Mouse (Mus musculus): ENCODE results near the gene AC131692.1. TPM values are rescaled to one million over a fixed set of nuclear protein-coding genes. Genes with fewer than 3 reads are reported as not detected.

AC131692.1 gene
- polyA plus RNA-seq (2012; ENCODE audit: insufficient read depth, low replicate concordance): 1.5 and 3.1 TPM in 2 replicates

- H3K27me3 ChIP-seq (replicated peaks): no peaks in the 10 kb centered on the region
- peaks cover 76% of the 10 kb centered on the region for H3K36me3 ChIP-seq (replicated peaks; ENCODE audit: low read length)
- H3K4me3 ChIP-seq (replicated peaks): no peak within 1 kb of the TSS
- H3K9me3 ChIP-seq: no peaks in the 10 kb centered on the region
- TF ChIP-seq FLI1 (IDR thresholded peaks at IDR 0.05; ENCODE audit: low read length) (no peak), GATA1 (IDR thresholded peaks at IDR 0.05; ENCODE audit: borderline replicate concordance, low read length) (no peak)
- H3K4me1 ChIP-seq: peaks cover 3% of the 10 kb centered on the region; the same call in 1 of the 2 replicates
Observed at GRCm38 (mm10) chr19:6094119-6094518, at the start of gene AC131692.1. AC131692.1 (plus strand) TSS chr19:6094419.

GRCm38 (mm10) chr19:6045366-6046293 lies 48.6 kb upstream of the AC131692.1 start:
- Histone ChIP-seq H3K27me3 (replicated peaks) (no peaks in the 10 kb centered on the region), H3K4me3 (replicated peaks) (peak overlapping the region; percentile 97), H3K36me3 (replicated peaks; ENCODE audit: low read length) (peaks cover 29% of the 10 kb centered on the region), H3K4me1 (peaks cover 52% of the 10 kb centered on the region), H3K9me3 (no peaks in the 10 kb centered on the region)
- no peak for TF ChIP-seq GATA1 (IDR thresholded peaks at IDR 0.05; ENCODE audit: borderline replicate concordance, low read length)
- no peak for TF ChIP-seq FLI1 (IDR thresholded peaks at IDR 0.05; ENCODE audit: low read length)

GRCm38 (mm10) chr19:6046294-6047153 lies 47.7 kb upstream of the AC131692.1 start, which contains the start of gene Syvn1:
Syvn1 (plus strand) TSS chr19:6046576.
- H3K4me3 ChIP-seq (replicated peaks): peak within 1 kb of the TSS; percentile 97
- H3K27me3 ChIP-seq (replicated peaks): no peaks in the 10 kb centered on the region
- peaks cover 38% of the 10 kb centered on the region for H3K36me3 ChIP-seq (replicated peaks; ENCODE audit: low read length)
- no peak for TF ChIP-seq GATA1 (IDR thresholded peaks at IDR 0.05; ENCODE audit: borderline replicate concordance, low read length)
- 0 out of 2 replicates have a peak, but pooled peaks have one; percentile 46 for TF ChIP-seq FLI1 (IDR thresholded peaks at IDR 0.05; ENCODE audit: low read length)
- no peaks in the 10 kb centered on the region for H3K9me3 ChIP-seq
- H3K4me1 ChIP-seq: peaks cover 60% of the 10 kb centered on the region

- H3K36me3 ChIP-seq (replicated peaks; ENCODE audit: low read length): peaks cover 46% of the 10 kb centered on the region
- peaks cover 63% of the 10 kb centered on the region for H3K4me1 ChIP-seq
Observed at GRCm38 (mm10) chr19:6047154-6047898, 46.9 kb upstream of the AC131692.1 start.

GRCm38 (mm10) chr19:6047899-6048166 lies 46.4 kb upstream of the AC131692.1 start:
- no peaks in the 10 kb centered on the region for H3K9me3 ChIP-seq
- TF ChIP-seq GATA1 (IDR thresholded peaks at IDR 0.05; ENCODE audit: borderline replicate concordance, low read length): no peak
- TF ChIP-seq FLI1 (IDR thresholded peaks at IDR 0.05; ENCODE audit: low read length): no peak
- H3K36me3 ChIP-seq (replicated peaks; ENCODE audit: low read length): peaks cover 51% of the 10 kb centered on the region
- peak overlapping the region; percentile 97 for H3K4me3 ChIP-seq (replicated peaks)
- H3K27me3 ChIP-seq (replicated peaks): no peaks in the 10 kb centered on the region
- H3K4me1 ChIP-seq: peaks cover 67% of the 10 kb centered on the region

More at GRCm38 (mm10) chr19:6047154-6047898, 46.9 kb upstream of the AC131692.1 start:
- no peak for TF ChIP-seq FLI1 (IDR thresholded peaks at IDR 0.05; ENCODE audit: low read length)
- TF ChIP-seq GATA1 (IDR thresholded peaks at IDR 0.05; ENCODE audit: borderline replicate concordance, low read length): no peak
- Histone ChIP-seq H3K9me3 (no peaks in the 10 kb centered on the region), H3K27me3 (replicated peaks) (no peaks in the 10 kb centered on the region), H3K4me3 (replicated peaks) (peak overlapping the region; percentile 97)

- no peaks in the 10 kb centered on the region for H3K9me3 ChIP-seq
- H3K36me3 ChIP-seq (replicated peaks; ENCODE audit: low read length): peaks cover 61% of the 10 kb centered on the region
- peak overlapping the region; percentile 97 for H3K4me3 ChIP-seq (replicated peaks)
- no peak for TF ChIP-seq GATA1 (IDR thresholded peaks at IDR 0.05; ENCODE audit: borderline replicate concordance, low read length)
- TF ChIP-seq FLI1 (IDR thresholded peaks at IDR 0.05; ENCODE audit: low read length): no peak
- H3K27me3 ChIP-seq (replicated peaks): no peaks in the 10 kb centered on the region
- peaks cover 76% of the 10 kb centered on the region for H3K4me1 ChIP-seq
Observed at GRCm38 (mm10) chr19:6048681-6049410, 45.4 kb upstream of the AC131692.1 start.

GRCm38 (mm10) chr19:6052516-6052915 lies 41.7 kb upstream of the AC131692.1 start:
- Histone ChIP-seq H3K27me3 (replicated peaks) (no peaks in the 10 kb centered on the region), H3K9me3 (no peaks in the 10 kb centered on the region), H3K4me3 (replicated peaks) (no peak overlapping the region), H3K36me3 (replicated peaks; ENCODE audit: low read length) (peaks cover 84% of the 10 kb centered on the region), H3K4me1 (peaks cover 92% of the 10 kb centered on the region)
- TF ChIP-seq FLI1 (IDR thresholded peaks at IDR 0.05; ENCODE audit: low read length) (no peak), GATA1 (IDR thresholded peaks at IDR 0.05; ENCODE audit: borderline replicate concordance, low read length) (no peak)

GRCm38 (mm10) chr19:6054296-6054695 lies 39.9 kb upstream of the AC131692.1 start:
- H3K27me3 ChIP-seq (replicated peaks): no peaks in the 10 kb centered on the region
- H3K4me1 ChIP-seq: peaks cover 83% of the 10 kb centered on the region
- TF ChIP-seq GATA1 (IDR thresholded peaks at IDR 0.05; ENCODE audit: borderline replicate concordance, low read length): no peak
- no peak for TF ChIP-seq FLI1 (IDR thresholded peaks at IDR 0.05; ENCODE audit: low read length)
- peaks cover 77% of the 10 kb centered on the region for H3K36me3 ChIP-seq (replicated peaks; ENCODE audit: low read length)
- no peak overlapping the region for H3K4me3 ChIP-seq (replicated peaks)
- no peaks in the 10 kb centered on the region for H3K9me3 ChIP-seq
